Mouse (Mus musculus) layer of hippocampus, postnatal 10 days (tissue): ENCODE data around the gene Ptbp2. TPM values are rescaled to one million over a fixed set of nuclear protein-coding genes. Genes with fewer than 3 reads are reported as not detected.

ENCODE experiments used
- DNase-seq, 2 experiments: peaks; one replicate each; pipeline ENCODE4 v3.0.0; 2021; ENCODE audit warnings: low spot score in 2 of 2
- microRNA-seq, 2 experiments: library from miRNA; unstranded; fragments of <30 nt; microRNA quantifications; one replicate each; pipeline ENCODE4 v1.2.0; 2021
- total RNA-seq, 2 experiments: library from RNA; stranded (reverse); gene quantifications; 2 replicates each; pipeline ENCODE4 v1.2.3; 2021

Ptbp2 gene
- total RNA-seq, 2 experiments from 2014 or later: 161 to 182 TPM

GRCm38 (mm10) chr3:119701467-119701866, 82.8 kb downstream of the Ptbp2 start:
- DNase-seq: no peak

GRCm38 (mm10) chr3:119684741-119685140, 99.5 kb downstream of the Ptbp2 start:
- no peak for DNase-seq

Small RNA genes within 50 kb of the gene (microRNA-seq; reads per million reads assigned to microRNA genes)
- 0 reads per million in 2 experiments for gene Gm24744
